Mouse (Mus musculus) ES-E14 (cell line): ENCODE data around the gene Tmem256.

Source experiments
- CHD2 ChIP-seq: IDR thresholded peaks from 2 replicates; pipeline ENCODE4 v1.6.1; 2014; ENCODE audit warnings: mild to moderate bottlenecking, low read depth, low read length, inconsistent platforms
- HCFC1 ChIP-seq: IDR thresholded peaks from 2 replicates; pipeline ENCODE4 v1.6.1; 2012; ENCODE audit warnings: low read length, inconsistent platforms, borderline replicate concordance; ENCODE audit not compliant: insufficient read depth
- ZC3H11A ChIP-seq: IDR thresholded peaks from 2 replicates; pipeline ENCODE4 v1.6.1; 2012; ENCODE audit warnings: low read depth, mild to moderate bottlenecking, inconsistent platforms, low read length, borderline replicate concordance

DNA sequence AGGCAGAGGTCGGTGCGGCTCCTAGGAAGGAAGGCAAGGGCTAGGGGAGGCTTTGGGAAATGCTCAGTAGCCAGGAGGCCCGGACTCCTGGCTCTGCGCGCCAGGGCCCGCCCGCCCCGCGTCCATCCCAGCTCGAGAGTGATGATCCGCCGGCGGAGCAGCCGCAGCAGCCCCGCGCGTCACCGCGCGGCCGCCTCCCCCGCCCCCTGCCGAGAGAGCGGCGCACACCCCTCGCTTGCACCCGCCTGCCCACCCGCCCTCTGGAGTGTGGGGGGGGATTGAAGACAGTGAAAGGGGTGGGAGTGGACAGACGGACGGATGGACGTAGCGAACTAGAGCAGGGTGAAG, 736 bp upstream of the Tmem256 start, which contains the start of gene Nlgn2:
- no peak for TF ChIP-seq ZC3H11A
- TF ChIP-seq CHD2: no peak
- TF ChIP-seq HCFC1: no peak
